11 mouse cellular contexts compared by ENCODE assay signal in genomic region chr12:71835966-71836668, GRCm38 (mm10). TPM values are rescaled to one million over a fixed set of nuclear protein-coding genes. Genes with fewer than 3 reads are reported as not detected.
DNase-seq lines count a peak whose midpoint lies in the region; ATAC-seq lines count a peak whose summit lies in the region.
"Had no signal": no experiment of that assay in that cellular context is flagged by ENCODE, and none has a peak within 500 bp of the region (broad histone marks: within the 10 kb centered on the region; RNA-seq: fewer than 3 reads in every experiment).

No protein-coding gene starts in this region.

- H3K36me3 ChIP-seq in heart, embryonic 14.5 days (ENCODE audit: control insufficient read depth, insufficient read depth, low read length) = 0 out of 2 replicates have a peak, but pooled peaks cover 6% of the 10 kb centered on the region
- no peaks in the 10 kb centered on the region for H3K36me3 ChIP-seq in liver, embryonic 12.5 days
- H3K36me3 ChIP-seq: hindbrain, embryonic 15.5 days; limb, embryonic 12.5 days; midbrain, embryonic 15.5 days had no signal

- H3K9me3 ChIP-seq in heart, embryonic 14.5 days (ENCODE audit: control insufficient read depth, low read length) = no peaks in the 10 kb centered on the region
- no peaks in the 10 kb centered on the region for H3K9me3 ChIP-seq in liver, embryonic 12.5 days (replicated peaks)
- H3K9me3 ChIP-seq: hindbrain, embryonic 15.5 days; limb, embryonic 12.5 days; midbrain, embryonic 15.5 days had no signal

- H3K4me3 ChIP-seq in heart, embryonic 14.5 days (ENCODE audit: control insufficient read depth in 1 of 2, insufficient read depth in 1 of 2, low read depth in 1 of 2, low read length in 2 of 2) = no peak overlapping the region
- H3K4me3 ChIP-seq in liver, embryonic 12.5 days = no peak overlapping the region
- H3K4me3 ChIP-seq: hindbrain, embryonic 15.5 days; limb, embryonic 12.5 days; midbrain, embryonic 15.5 days had no signal

- H3K27ac ChIP-seq in heart, embryonic 14.5 days (replicated peaks in 1 of 2; ENCODE audit: control insufficient read depth in 1 of 2, insufficient read depth in 1 of 2, low read depth in 2 of 2, low read length in 2 of 2) = no peak overlapping the region
- peak overlapping the region; percentile 22 for H3K27ac ChIP-seq in liver, embryonic 12.5 days
- H3K27ac ChIP-seq: hindbrain, embryonic 15.5 days; limb, embryonic 12.5 days; midbrain, embryonic 15.5 days had no signal

- H3K27me3 ChIP-seq in heart, embryonic 14.5 days (ENCODE audit: control insufficient read depth, insufficient read depth, low read length) = no peaks in the 10 kb centered on the region
- H3K27me3 ChIP-seq in liver, embryonic 12.5 days (replicated peaks) = no peaks in the 10 kb centered on the region
- H3K27me3 ChIP-seq: hindbrain, embryonic 15.5 days; limb, embryonic 12.5 days; midbrain, embryonic 15.5 days had no signal

- peak overlapping the region; percentile 14; the same call in 1 of the 2 replicates for H3K9ac ChIP-seq in heart, embryonic 14.5 days (ENCODE audit: low read length)
- H3K9ac ChIP-seq in liver, embryonic 12.5 days = no peak overlapping the region
- H3K9ac ChIP-seq: hindbrain, embryonic 15.5 days; limb, embryonic 12.5 days; midbrain, embryonic 15.5 days had no signal

- no peak for DNase-seq in heart, postnatal 4 days
- peak; percentile 45 for DNase-seq in lung, postnatal 25 days (ENCODE audit: low spot score)
- DNase-seq in lung, postnatal 14 days = no peak
- DNase-seq in frontal cortex, adult 2 months (ENCODE audit: extremely low spot score in 1 of 2, low spot score in 1 of 2) = no peak
- DNase-seq in thymus, postnatal 25 days = no peak
- DNase-seq: gastrocnemius, postnatal 36 days had no signal

- no peak overlapping the region for H3K4me2 ChIP-seq in heart, embryonic 14.5 days (ENCODE audit: low read length)
- no peak overlapping the region for H3K4me2 ChIP-seq in liver, embryonic 12.5 days
- H3K4me2 ChIP-seq: hindbrain, embryonic 15.5 days; limb, embryonic 12.5 days; midbrain, embryonic 15.5 days had no signal

- 65% methylated on average over 5 of the region's 5 CpGs for WGBS in heart, embryonic 14.5 days
- WGBS in liver, embryonic 12.5 days (ENCODE audit: insufficient replicate concordance) = 63% methylated on average over 5 of the region's 5 CpGs

- ATAC-seq in heart, embryonic 14.5 days (ENCODE audit: insufficient number of reproducible peaks, insufficient read depth, low FRiP score, low read depth) = no peak
- no peak for ATAC-seq in liver, embryonic 12.5 days
- ATAC-seq: midbrain, embryonic 15.5 days had no signal

- H3K4me1 ChIP-seq in heart, embryonic 14.5 days (ENCODE audit: control insufficient read depth in 2 of 2, insufficient read depth in 2 of 2, low read length in 2 of 2) = peaks cover 38 to 86% of the 10 kb centered on the region in 2 experiments
- H3K4me1 ChIP-seq in liver, embryonic 12.5 days = peaks cover 87% of the 10 kb centered on the region

RNA-seq across cellular contexts. Expression of gene Daam1, which starts 5.2 kb away (rescaled TPM):
- 28.9 and 33.3 TPM in 2 replicates for polyA plus RNA-seq in heart, embryonic 14.5 days (2014; fragmentation: Nextera tagmentation; extraction: Ambion mirVana)
- total RNA-seq in heart, postnatal 4 days (2021) = 10 to 100 TPM; 88.8 to 92.1 TPM
- 10.7 and 11.2 TPM in 2 replicates for polyA plus RNA-seq in liver, embryonic 12.5 days (2016; fragmentation: Nextera tagmentation; extraction: Ambion mirVana)
- polyA plus RNA-seq in frontal cortex, adult 2 months (2012; rRNA removed) = 25.5 and 27.2 TPM in 2 replicates
